Mouse (Mus musculus) embryonic fibroblast, embryonic 13.5 days (primary cell): ENCODE results near the gene Cept1. TPM values are rescaled to one million over a fixed set of nuclear protein-coding genes. Genes with fewer than 3 reads are reported as not detected.

Experiments used
- H3K27ac ChIP-seq: 2 replicates; pipeline ENCODE4 v1.5.1; 2012; ENCODE audit warnings: low read length, control low read depth, inconsistent platforms; ENCODE audit not compliant: insufficient read depth
- H3K4me1 ChIP-seq: 2 replicates; pipeline ENCODE4 v1.6.1; 2011; ENCODE audit warnings: low read length; ENCODE audit not compliant: control insufficient read depth, insufficient read depth
- H3K4me3 ChIP-seq: 2 replicates; pipeline ENCODE4 v1.5.1; 2011; ENCODE audit warnings: mild to moderate bottlenecking, control low read depth, low read length; ENCODE audit not compliant: insufficient read depth
- CTCF ChIP-seq: IDR thresholded peaks from 2 replicates; pipeline ENCODE4 v1.5.1; 2011; ENCODE audit warnings: mild to moderate bottlenecking, control low read depth, low read length, moderate library complexity, borderline replicate concordance; ENCODE audit not compliant: insufficient read depth
- POLR2A ChIP-seq: IDR thresholded peaks from 2 replicates; pipeline ENCODE4 v1.6.1; 2011; ENCODE audit warnings: low read depth, mild to moderate bottlenecking, control low read depth, low read length, moderate library complexity
- polyA plus RNA-seq: library from polyadenylated mRNA; stranded (reverse); fragments of >200 nt; gene quantifications from 2 replicates; pipeline ENCODE4 v1.2.4, GENCODE M21; 2011; ENCODE audit warnings: low read depth; ENCODE audit not compliant: missing spikeins, insufficient read length

The Cept1 gene
- polyA plus RNA-seq, 1 experiment, result 76.7 TPM

GRCm38 (mm10) chr3:106452616-106453015, 95.0 kb downstream of the Cept1 start:
- H3K4me3 ChIP-seq, result no peak overlapping the region
- no peak for TF ChIP-seq CTCF
- no peak for TF ChIP-seq POLR2A

More at GRCm38 (mm10) chr3:106452616-106453015, 95.0 kb downstream of the Cept1 start:
- H3K27ac ChIP-seq, result no peak overlapping the region
- no peaks in the 10 kb centered on the region for H3K4me1 ChIP-seq

Other genes starting within 250 kb of the Cept1 start
- gene Chil6, start 141.6 kb downstream of the Cept1 start, polyA plus RNA-seq, result not detected in 2 replicates
- 4.6 and 5.4 TPM in 2 replicates for gene Dennd2d, start 65.4 kb downstream of the Cept1 start, polyA plus RNA-seq
- gene Dram2, start within 50 bp of the Cept1 start, polyA plus RNA-seq, result 46.9 and 48.8 TPM in 2 replicates
- gene Lrif1, start 137.2 kb upstream of the Cept1 start, polyA plus RNA-seq, result 18.6 and 25.1 TPM in 2 replicates
- 1.9 and 2.9 TPM in 2 replicates for gene Cd53, start 242.3 kb upstream of the Cept1 start, polyA plus RNA-seq